Mouse (Mus musculus) cerebellum, postnatal 25 days (tissue): ENCODE measurements at regions not wholly inside any gene's neighbourhood (a gene's known extent, or its start where the extent isn't known, plus 50 kb on each side); places are given as distances from the start of the nearest gene placed in this dataset.

ENCODE experiments used
- DNase-seq, 2 experiments: peaks; one replicate each; pipeline ENCODE4 v3.0.0; 2021; ENCODE audit warnings: mixed read lengths in 2 of 2

GRCm38 (mm10) chr16:26302045-26302444 lies 69.6 kb downstream of the Cldn1 start:
- no peak for DNase-seq

- no peak for DNase-seq
Measured at GRCm38 (mm10) chr16:26291692-26292091, 79.9 kb downstream of the Cldn1 start.

- no peak for DNase-seq
Measured at GRCm38 (mm10) chr16:26285627-26286026, 86.0 kb downstream of the Cldn1 start.

GRCm38 (mm10) chr16:26284713-26285112 lies 86.9 kb downstream of the Cldn1 start:
- no peak for DNase-seq

- DNase-seq = no peak
Measured at GRCm38 (mm10) chr16:26282418-26282817, 89.2 kb downstream of the Cldn1 start.

- DNase-seq = no peak
Measured at GRCm38 (mm10) chr16:26281496-26281895, 90.1 kb downstream of the Cldn1 start.

GRCm38 (mm10) chr16:26276789-26277188 lies 94.9 kb downstream of the Cldn1 start:
- no peak for DNase-seq

- no peak for DNase-seq
Measured at GRCm38 (mm10) chr16:26252824-26253223, 118.8 kb downstream of the Cldn1 start.

- DNase-seq = no peak
Measured at GRCm38 (mm10) chr16:26251698-26252097, 119.9 kb downstream of the Cldn1 start.

- no peak for DNase-seq
Measured at GRCm38 (mm10) chr16:26251027-26251426, 120.6 kb downstream of the Cldn1 start.

GRCm38 (mm10) chr16:26248939-26249338 lies 122.7 kb downstream of the Cldn1 start:
- no peak for DNase-seq

GRCm38 (mm10) chr16:26247926-26248325 lies 123.7 kb downstream of the Cldn1 start:
- DNase-seq = no peak

GRCm38 (mm10) chr16:26235239-26235638 lies 129.7 kb upstream of the P3h2 start:
- no peak for DNase-seq

GRCm38 (mm10) chr16:26234113-26234512 lies 128.5 kb upstream of the P3h2 start:
- peak; percentile 48 to 80 for DNase-seq

- no peak for DNase-seq
Measured at GRCm38 (mm10) chr16:26231110-26231509, 125.5 kb upstream of the P3h2 start.

- DNase-seq = no peak
Measured at GRCm38 (mm10) chr16:26211418-26211817, 105.8 kb upstream of the P3h2 start.

- no peak for DNase-seq
Measured at GRCm38 (mm10) chr16:26199125-26199524, 93.5 kb upstream of the P3h2 start.

GRCm38 (mm10) chr16:26196345-26196744 lies 90.8 kb upstream of the P3h2 start:
- no peak for DNase-seq

- DNase-seq = no peak
Measured at GRCm38 (mm10) chr16:26185288-26186281, 80.0 kb upstream of the P3h2 start.

GRCm38 (mm10) chr16:26184647-26185262 lies 79.2 kb upstream of the P3h2 start:
- DNase-seq = no peak

- DNase-seq = no peak
Measured at GRCm38 (mm10) chr16:26183530-26183929, 77.9 kb upstream of the P3h2 start.

GRCm38 (mm10) chr16:26181716-26182115 lies 76.1 kb upstream of the P3h2 start:
- no peak for DNase-seq

GRCm38 (mm10) chr16:26171441-26171840 lies 65.9 kb upstream of the P3h2 start:
- no peak for DNase-seq

GRCm38 (mm10) chr16:26169382-26169781 lies 63.8 kb upstream of the P3h2 start:
- DNase-seq = no peak
